Mouse (Mus musculus) liver, embryonic 14.5 days (tissue): Measurements from ENCODE around the gene Gen1. TPM values are rescaled to one million over a fixed set of nuclear protein-coding genes. Genes with fewer than 3 reads are reported as not detected.

Source experiments
- ATAC-seq: fragments of 200-750 bp; cut with Nextera tagmentation; 2 replicates; pipeline ENCODE4 v1.8.0; 2017; ENCODE audit warnings: moderate number of reproducible peaks, mild to moderate bottlenecking, moderate library complexity; ENCODE audit not compliant: insufficient read depth
- DNase-seq, 3 experiments: peaks; one replicate each; pipeline ENCODE4 v3.0.0-alpha.2; 2012 to 2013; ENCODE audit warnings: low read depth in 3 of 3, low spot score in 3 of 3
- H3K27ac ChIP-seq: fragments of 300-500 bp; sonication (generic); 2 replicates; pipeline ENCODE4 v1.5.1; 2014; ENCODE audit warnings: moderate library complexity, mild to moderate bottlenecking, control low read depth, inconsistent platforms
- H3K27me3 ChIP-seq: fragments of 300-500 bp; sonication (generic); 2 replicates; pipeline ENCODE4 v1.6.1; 2014; ENCODE audit warnings: mild to moderate bottlenecking, low read length, moderate library complexity; ENCODE audit not compliant: control insufficient read depth, insufficient read depth
- H3K36me3 ChIP-seq: fragments of 300-500 bp; sonication (generic); replicated peaks from 2 replicates; pipeline ENCODE4 v1.6.1; 2014; ENCODE audit warnings: low read depth; ENCODE audit not compliant: control insufficient read depth, insufficient read depth
- H3K4me1 ChIP-seq, 2 experiments: fragments of 200-500 bp in 1 of 2; fragments of 300-500 bp in 1 of 2; sonication (generic) in 1 of 2; replicated peaks; 2 replicates each; pipeline ENCODE4 v1.6.1; 2012 to 2014; ENCODE audit warnings: antibody characterized with exemption in 1 of 2, inconsistent platforms in 1 of 2, low read length in 1 of 2; ENCODE audit not compliant: control insufficient read depth in 2 of 2, insufficient read depth in 2 of 2
- H3K4me2 ChIP-seq: fragments of 300-500 bp; sonication (generic); 2 replicates; pipeline ENCODE4 v1.6.1; 2014; ENCODE audit warnings: low read depth, mild to moderate bottlenecking, control low read depth, moderate library complexity
- H3K4me3 ChIP-seq, 2 experiments: fragments of 200-500 bp in 1 of 2; fragments of 300-500 bp in 1 of 2; sonication (generic) in 1 of 2; 2 replicates each; pipeline ENCODE4 v1.5.1; 2012 to 2014; ENCODE audit warnings: low read depth in 2 of 2, low read length in 2 of 2, mild to moderate bottlenecking in 2 of 2, control low read depth in 1 of 2, inconsistent platforms in 1 of 2, moderate library complexity in 1 of 2; ENCODE audit not compliant: insufficient read depth in 1 of 2
- H3K9ac ChIP-seq: fragments of 300-500 bp; sonication (generic); replicated peaks from 2 replicates; pipeline ENCODE4 v1.6.1; 2014; ENCODE audit warnings: mild to moderate bottlenecking, control low read depth, moderate library complexity
- H3K9me3 ChIP-seq: fragments of 300-500 bp; sonication (generic); 2 replicates; pipeline ENCODE4 v1.6.1; 2016; ENCODE audit warnings: low read length, mixed read lengths; ENCODE audit not compliant: control insufficient read depth
- CTCF ChIP-seq: IDR thresholded peaks from 2 replicates; pipeline ENCODE4 v1.5.1; 2016; ENCODE audit warnings: antibody characterized with exemption, low read depth, control low read depth
- EP300 ChIP-seq: IDR thresholded peaks from 2 replicates; pipeline ENCODE4 v1.6.1; 2016; ENCODE audit warnings: antibody characterized with exemption, low read depth
- WGBS: fragments of 180-500 bp; shearing (Covaris S2); extraction: QIAGEN DNeasy Blood & Tissue Kit; methylation state at CpG from one replicate; pipeline ENCODE4 v1.1.7; 2014; ENCODE audit not compliant: insufficient replicate concordance; 5-methylcytosine and 5-hydroxymethylcytosine counted together
- polyA plus RNA-seq, 2 experiments: library from polyadenylated mRNA; depleted of rRNA in 1 of 2; stranded (reverse) in 1 of 2; unstranded in 1 of 2; fragments of >200 nt; fragmentation: Nextera tagmentation in 1 of 2; extraction: Ambion mirVana in 1 of 2; gene quantifications; 2 replicates each; pipeline versions ENCODE4 v1.2.1 to v1.2.3; 2012 to 2014

Gene Gen1
- polyA plus RNA-seq, 2 experiments = 4.4 to 10.9 TPM

GRCm38 (mm10) chr12:11221524-11222330 lies 43.9 kb downstream of the Gen1 start:
- TF ChIP-seq CTCF (no peak), EP300 (no peak)
- no peak for ATAC-seq
- no peak overlapping the region for H3K4me2 ChIP-seq
- WGBS = 56% methylated on average over 20 of the region's 20 CpGs
- no peaks in the 10 kb centered on the region for H3K36me3 ChIP-seq
- H3K4me3 ChIP-seq = no peak overlapping the region
- H3K9me3 ChIP-seq = no peaks in the 10 kb centered on the region
- H3K27ac ChIP-seq = no peak overlapping the region
- no peak overlapping the region for H3K9ac ChIP-seq
- no peaks in the 10 kb centered on the region for H3K4me1 ChIP-seq
- H3K27me3 ChIP-seq = no peaks in the 10 kb centered on the region
- DNase-seq = no peak

- Histone ChIP-seq H3K4me2 (no peak overlapping the region), H3K27ac (no peak overlapping the region), H3K36me3 (no peaks in the 10 kb centered on the region), H3K9ac (no peak overlapping the region), H3K27me3 (no peaks in the 10 kb centered on the region), H3K4me1 (no peaks in the 10 kb centered on the region), H3K4me3 (no peak overlapping the region), H3K9me3 (no peaks in the 10 kb centered on the region)
- ATAC-seq = no peak
- WGBS = 25% methylated on average over 7 of the region's 7 CpGs
- no peak for TF ChIP-seq CTCF
- TF ChIP-seq EP300 = no peak
- no peak for DNase-seq
These were observed 47.8 kb downstream of the Gen1 start for GRCm38 (mm10) chr12:11217726-11218250.

GRCm38 (mm10) chr12:11216454-11216853 lies 49.1 kb downstream of the Gen1 start:
- TF ChIP-seq CTCF = no peak
- TF ChIP-seq EP300 = no peak
- no peaks in the 10 kb centered on the region for H3K27me3 ChIP-seq
- H3K4me3 ChIP-seq = no peak overlapping the region
- no peak for DNase-seq
- H3K9ac ChIP-seq = no peak overlapping the region
- 49% methylated on average over 3 of the region's 3 CpGs for WGBS
- ATAC-seq = no peak
- H3K4me2 ChIP-seq = no peak overlapping the region
- H3K9me3 ChIP-seq = no peaks in the 10 kb centered on the region
- H3K36me3 ChIP-seq = no peaks in the 10 kb centered on the region
- H3K27ac ChIP-seq = no peak overlapping the region
- H3K4me1 ChIP-seq = no peaks in the 10 kb centered on the region

- TF ChIP-seq EP300 (no peak), CTCF (no peak)
- H3K9ac ChIP-seq = no peak overlapping the region
- no peak overlapping the region for H3K4me3 ChIP-seq
- H3K9me3 ChIP-seq = no peaks in the 10 kb centered on the region
- H3K36me3 ChIP-seq = no peaks in the 10 kb centered on the region
- no peaks in the 10 kb centered on the region for H3K27me3 ChIP-seq
- no peak for ATAC-seq
- H3K4me1 ChIP-seq = no peaks in the 10 kb centered on the region
- H3K27ac ChIP-seq = no peak overlapping the region
- WGBS = 48% methylated on average over 2 of the region's 2 CpGs
- H3K4me2 ChIP-seq = no peak overlapping the region
- DNase-seq = no peak
These were observed 50.0 kb downstream of the Gen1 start for GRCm38 (mm10) chr12:11215555-11215954.

GRCm38 (mm10) chr12:11214776-11215175 lies 50.8 kb downstream of the Gen1 start:
- no peaks in the 10 kb centered on the region for H3K27me3 ChIP-seq
- H3K27ac ChIP-seq = no peak overlapping the region
- no peak for TF ChIP-seq EP300
- no peak for TF ChIP-seq CTCF
- no peaks in the 10 kb centered on the region for H3K4me1 ChIP-seq
- no peak for DNase-seq
- H3K36me3 ChIP-seq = no peaks in the 10 kb centered on the region
- H3K4me3 ChIP-seq = no peak overlapping the region
- no peak overlapping the region for H3K9ac ChIP-seq
- H3K4me2 ChIP-seq = no peak overlapping the region
- no peak for ATAC-seq
- no peaks in the 10 kb centered on the region for H3K9me3 ChIP-seq
